Mouse (Mus musculus): ENCODE measurements around the gene Bcat2. TPM values are rescaled to one million over a fixed set of nuclear protein-coding genes. Genes with fewer than 3 reads are reported as not detected.

Gene Bcat2
- total RNA-seq, 1 experiment: 60.3 TPM

DNA sequence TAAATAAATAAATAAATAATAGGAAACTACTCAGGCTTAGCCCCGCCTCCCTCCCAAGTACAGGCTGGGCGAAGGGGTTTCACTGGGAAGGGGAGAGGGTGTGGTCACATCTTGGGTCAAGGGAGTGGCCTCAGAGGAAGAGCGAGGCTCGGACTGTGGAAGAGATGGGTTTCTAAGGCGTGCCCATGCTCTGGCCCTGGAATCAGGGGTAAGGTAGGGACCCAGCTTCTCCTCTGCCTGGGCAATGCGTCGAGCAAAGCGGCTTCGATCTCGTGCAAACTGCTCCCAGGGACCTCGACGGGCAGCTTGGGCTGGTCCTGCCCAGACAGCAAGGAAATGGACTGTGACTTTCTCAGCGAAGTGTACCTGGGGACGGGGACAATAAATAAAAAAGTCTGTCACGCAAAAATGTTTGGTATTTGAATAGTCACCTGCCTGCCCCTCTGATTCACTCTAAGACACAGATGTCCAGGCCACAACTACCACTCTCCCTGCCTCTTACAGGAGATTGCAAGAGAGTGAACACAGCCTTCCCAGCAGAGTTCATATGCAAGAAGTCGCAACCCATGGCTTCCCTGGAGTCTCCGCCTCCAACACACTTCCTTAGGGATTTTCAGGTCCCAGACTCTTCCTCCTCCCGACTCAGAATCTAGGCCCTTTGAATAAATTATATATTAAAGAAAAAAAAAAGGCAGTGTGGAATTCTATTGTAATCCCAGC is 46.8 kb upstream of the Bcat2 start:
- Histone ChIP-seq H3K4me3 (ENCODE audit: insufficient read depth in 1 of 2, low read depth in 1 of 2, low read length in 2 of 2, poor library complexity in 1 of 2, severe bottlenecking in 1 of 2) (peak overlapping the region; percentile 29 to 40), H3K27ac (ENCODE audit: insufficient read depth, low read depth, low read length, poor library complexity, severe bottlenecking) (peak overlapping the region; percentile 18; the same call in 1 of the 2 replicates), H3K36me3 (ENCODE audit: control insufficient read depth, insufficient read depth, low read length, poor library complexity, severe bottlenecking) (peaks cover 20% of the 10 kb centered on the region), H3K9ac (ENCODE audit: insufficient read depth, low read depth, low read length, poor library complexity, severe bottlenecking) (peak overlapping the region; percentile 20; the same call in 1 of the 2 replicates), H3K4me1 (ENCODE audit: control insufficient read depth in 2 of 2, insufficient read depth in 2 of 2, low read length in 2 of 2, poor library complexity in 1 of 2) (peaks cover 2 to 26% of the 10 kb centered on the region in 2 experiments; a peak in 2 of 4 replicates), H3K9me3 (ENCODE audit: control insufficient read depth, insufficient read depth, low read depth, low read length) (no peaks in the 10 kb centered on the region)
- TF ChIP-seq ZNF384 (IDR thresholded peaks at IDR 0.05; ENCODE audit: low read depth, low read length) (no peak), HCFC1 (IDR thresholded peaks at IDR 0.05; ENCODE audit: borderline replicate concordance, insufficient read depth, low read length) (no peak), MAFK (IDR thresholded peaks at IDR 0.05; ENCODE audit: insufficient read depth, low read depth, low read length) (no peak), ZC3H11A (IDR thresholded peaks at IDR 0.05; ENCODE audit: borderline replicate concordance, low read depth, low read length) (no peak), CHD2 (IDR thresholded peaks at IDR 0.05; ENCODE audit: low read depth, low read length) (no peak)
- in situ Hi-C loops (cut with MboI; ENCODE audit: low sequenced_read_pairs in 2 of 2, unreplicated experiment in 2 of 2): no loop called here
- DNase-seq (ENCODE audit: low read depth, low spot score): no peak

- Histone ChIP-seq H3K9ac (ENCODE audit: insufficient read depth, low read depth, low read length, poor library complexity, severe bottlenecking) (peak overlapping the region; percentile 62), H3K4me3 (ENCODE audit: insufficient read depth in 1 of 2, low read depth in 1 of 2, low read length in 2 of 2, poor library complexity in 1 of 2, severe bottlenecking in 1 of 2) (peak overlapping the region; percentile 29 to 40)
Measured at GRCm38 (mm10) chr7:45523678-45524170, 46.2 kb upstream of the Bcat2 start.

DNA sequence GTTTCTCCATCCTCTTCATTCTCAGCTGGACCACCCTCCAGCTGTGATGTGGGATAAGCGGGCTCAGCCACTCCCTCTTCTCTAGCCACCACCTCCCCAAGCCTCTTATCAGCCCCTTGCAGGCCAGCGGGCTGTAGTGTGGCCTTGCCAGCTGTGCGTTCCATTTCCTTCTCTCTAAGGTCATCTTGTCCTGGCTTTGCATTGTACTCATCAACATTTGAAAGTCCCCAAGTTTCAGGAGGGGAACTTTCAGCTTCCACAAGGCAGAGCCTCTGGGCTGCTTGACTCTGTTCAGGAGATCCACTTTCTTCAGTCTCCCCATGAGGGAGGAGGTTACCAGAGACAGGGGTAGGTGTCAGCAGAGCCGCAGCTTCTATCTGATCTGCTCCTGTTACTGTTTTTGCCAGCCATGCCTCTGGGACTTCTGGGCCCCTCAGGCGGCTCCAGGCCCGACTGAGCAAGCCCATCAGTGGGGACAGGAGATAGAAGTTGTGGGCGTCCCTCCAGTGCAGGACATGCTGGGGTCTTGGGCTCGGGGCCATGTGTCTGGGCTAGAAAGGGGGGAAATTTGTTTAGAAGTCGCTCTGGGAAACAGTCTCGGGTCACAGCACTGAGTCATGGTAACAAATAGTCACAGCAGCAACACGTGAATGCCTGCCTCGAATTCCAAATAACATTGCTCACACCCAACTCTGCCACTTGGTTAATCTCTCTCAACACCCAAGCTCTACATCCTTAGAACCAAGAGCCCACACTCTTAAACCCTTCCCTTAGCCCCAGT is 44.9 kb upstream of the Bcat2 start:
- Histone ChIP-seq H3K9ac (ENCODE audit: insufficient read depth, low read depth, low read length, poor library complexity, severe bottlenecking) (peak overlapping the region; percentile 97), H3K27ac (ENCODE audit: insufficient read depth, low read depth, low read length, poor library complexity, severe bottlenecking) (peak overlapping the region; percentile 51), H3K9me3 (ENCODE audit: control insufficient read depth, insufficient read depth, low read depth, low read length) (no peaks in the 10 kb centered on the region), H3K36me3 (ENCODE audit: control insufficient read depth, insufficient read depth, low read length, poor library complexity, severe bottlenecking) (peaks cover 20% of the 10 kb centered on the region), H3K4me3 (ENCODE audit: insufficient read depth in 1 of 2, low read depth in 1 of 2, low read length in 2 of 2, poor library complexity in 1 of 2, severe bottlenecking in 1 of 2) (peak overlapping the region; percentile 92 to 95), H3K4me1 (ENCODE audit: control insufficient read depth in 2 of 2, insufficient read depth in 2 of 2, low read length in 2 of 2, poor library complexity in 1 of 2) (peaks cover 2 to 19% of the 10 kb centered on the region in 2 experiments; a peak in 2 of 4 replicates)
- no peak for TF ChIP-seq ZC3H11A (IDR thresholded peaks at IDR 0.05; ENCODE audit: borderline replicate concordance, low read depth, low read length)
- TF ChIP-seq MAFK (IDR thresholded peaks at IDR 0.05; ENCODE audit: insufficient read depth, low read depth, low read length): no peak
- TF ChIP-seq ZNF384 (IDR thresholded peaks at IDR 0.05; ENCODE audit: low read depth, low read length): no peak
- no peak for TF ChIP-seq CHD2 (IDR thresholded peaks at IDR 0.05; ENCODE audit: low read depth, low read length)
- no peak for TF ChIP-seq HCFC1 (IDR thresholded peaks at IDR 0.05; ENCODE audit: borderline replicate concordance, insufficient read depth, low read length)
- in situ Hi-C loops (cut with MboI; ENCODE audit: low sequenced_read_pairs in 2 of 2, unreplicated experiment in 2 of 2): no loop called here
- no peak for DNase-seq (ENCODE audit: low read depth, low spot score)

More at GRCm38 (mm10) chr7:45523678-45524170, 46.2 kb upstream of the Bcat2 start:
- in situ Hi-C loops (cut with MboI; ENCODE audit: low sequenced_read_pairs in 2 of 2, unreplicated experiment in 2 of 2): no loop called here
- Histone ChIP-seq H3K9me3 (ENCODE audit: control insufficient read depth, insufficient read depth, low read depth, low read length) (no peaks in the 10 kb centered on the region), H3K27ac (ENCODE audit: insufficient read depth, low read depth, low read length, poor library complexity, severe bottlenecking) (no peak overlapping the region; the same call in 1 of the 2 replicates), H3K36me3 (ENCODE audit: control insufficient read depth, insufficient read depth, low read length, poor library complexity, severe bottlenecking) (peaks cover 20% of the 10 kb centered on the region), H3K4me1 (ENCODE audit: control insufficient read depth in 2 of 2, insufficient read depth in 2 of 2, low read length in 2 of 2, poor library complexity in 1 of 2) (peaks cover 2 to 22% of the 10 kb centered on the region in 2 experiments; a peak in 2 of 4 replicates)
- no peak for DNase-seq (ENCODE audit: low read depth, low spot score)
- TF ChIP-seq ZNF384 (IDR thresholded peaks at IDR 0.05; ENCODE audit: low read depth, low read length) (no peak), HCFC1 (IDR thresholded peaks at IDR 0.05; ENCODE audit: borderline replicate concordance, insufficient read depth, low read length) (no peak), ZC3H11A (IDR thresholded peaks at IDR 0.05; ENCODE audit: borderline replicate concordance, low read depth, low read length) (no peak), MAFK (IDR thresholded peaks at IDR 0.05; ENCODE audit: insufficient read depth, low read depth, low read length) (no peak), CHD2 (IDR thresholded peaks at IDR 0.05; ENCODE audit: low read depth, low read length) (no peak)

- peaks cover 2 to 25% of the 10 kb centered on the region in 2 experiments; a peak in 2 of 4 replicates for H3K4me1 ChIP-seq (ENCODE audit: control insufficient read depth in 2 of 2, insufficient read depth in 2 of 2, low read length in 2 of 2, poor library complexity in 1 of 2)
- H3K27ac ChIP-seq (ENCODE audit: insufficient read depth, low read depth, low read length, poor library complexity, severe bottlenecking): peak within 1 kb of the TSS; percentile 85
- TF ChIP-seq ZC3H11A (IDR thresholded peaks at IDR 0.05; ENCODE audit: borderline replicate concordance, low read depth, low read length) (no peak), ZNF384 (IDR thresholded peaks at IDR 0.05; ENCODE audit: low read depth, low read length) (no peak), MAFK (IDR thresholded peaks at IDR 0.05; ENCODE audit: insufficient read depth, low read depth, low read length) (no peak), HCFC1 (IDR thresholded peaks at IDR 0.05; ENCODE audit: borderline replicate concordance, insufficient read depth, low read length) (no peak; the same call in 1 of the 2 replicates), CHD2 (IDR thresholded peaks at IDR 0.05; ENCODE audit: low read depth, low read length) (peak; percentile 91)
- peak within 1 kb of the TSS; percentile 97 for H3K9ac ChIP-seq (ENCODE audit: insufficient read depth, low read depth, low read length, poor library complexity, severe bottlenecking)
- H3K9me3 ChIP-seq (ENCODE audit: control insufficient read depth, insufficient read depth, low read depth, low read length): no peaks in the 10 kb centered on the region
- peak within 1 kb of the TSS; percentile 92 to 95 for H3K4me3 ChIP-seq (ENCODE audit: insufficient read depth in 1 of 2, low read depth in 1 of 2, low read length in 2 of 2, poor library complexity in 1 of 2, severe bottlenecking in 1 of 2)
- in situ Hi-C loops (cut with MboI; ENCODE audit: low sequenced_read_pairs in 2 of 2, unreplicated experiment in 2 of 2): no loop called here
- peaks cover 18% of the 10 kb centered on the region for H3K36me3 ChIP-seq (ENCODE audit: control insufficient read depth, insufficient read depth, low read length, poor library complexity, severe bottlenecking)
- DNase-seq (ENCODE audit: low read depth, low spot score): peak; percentile 88
Measured at GRCm38 (mm10) chr7:45525809-45526473, 44.0 kb upstream of the Bcat2 start, which contains the start of the genes Ppp1r15a and Plekha4. Gene Ppp1r15a, minus strand, starts transcription at chr7:45526268. Gene Plekha4, plus strand, starts transcription at chr7:45526330.
